Mouse (Mus musculus) CH12.LX (cell line): Measurements from ENCODE around the gene Ovgp1.

ENCODE experiments used
- EP300 ChIP-seq: IDR thresholded peaks from 2 replicates; pipeline ENCODE4 v1.6.1; 2011; ENCODE audit warnings: low read length, improper control_type of control experiment
- POLR2A ChIP-seq: IDR thresholded peaks from 2 replicates; pipeline ENCODE4 v1.6.1; 2011; ENCODE audit warnings: low read depth, mild to moderate bottlenecking, improper control_type of control experiment, low read length
- TBP ChIP-seq: conservative IDR thresholded peaks from 2 replicates; pipeline ENCODE4 v1.6.1; 2011; ENCODE audit warnings: low read depth, low read length, improper control_type of control experiment
- UBTF ChIP-seq: IDR thresholded peaks from 2 replicates; pipeline ENCODE4 v1.6.1; 2012; ENCODE audit warnings: low read depth, mild to moderate bottlenecking, inconsistent platforms, low read length, improper control_type of control experiment, moderate library complexity

GRCm38 (mm10) chr3:105924616-105925015 lies 48.9 kb upstream of the Ovgp1 start:
- TF ChIP-seq TBP (no peak), UBTF (no peak), EP300 (no peak), POLR2A (no peak)
